Mouse (Mus musculus) limb, embryonic 13.5 days (tissue): ENCODE measurements around the gene Krt76. TPM values are rescaled to one million over a fixed set of nuclear protein-coding genes. Genes with fewer than 3 reads are reported as not detected.

Experiments used
- ATAC-seq: fragments of 200-750 bp; cut with Nextera tagmentation; 2 replicates; pipeline ENCODE4 v1.8.0; 2017; ENCODE audit warnings: low read depth, moderate number of reproducible peaks, moderate TSS enrichment; ENCODE audit not compliant: low FRiP score
- H3K27ac ChIP-seq: fragments of 300-500 bp; sonication (generic); 2 replicates; pipeline ENCODE4 v1.5.1; 2015; ENCODE audit warnings: inconsistent platforms, mild to moderate bottlenecking, moderate library complexity
- H3K27me3 ChIP-seq: fragments of 300-500 bp; sonication (generic); 2 replicates; pipeline ENCODE4 v1.6.1; 2015; ENCODE audit warnings: mild to moderate bottlenecking, inconsistent platforms
- H3K36me3 ChIP-seq: fragments of 300-500 bp; sonication (generic); 2 replicates; pipeline ENCODE4 v1.6.1; 2015; ENCODE audit warnings: inconsistent platforms, mild to moderate bottlenecking, moderate library complexity
- H3K4me1 ChIP-seq: fragments of 300-500 bp; sonication (generic); 2 replicates; pipeline ENCODE4 v1.6.1; 2015; ENCODE audit warnings: inconsistent platforms
- H3K4me2 ChIP-seq: fragments of 300-500 bp; sonication (generic); replicated peaks from 2 replicates; pipeline ENCODE4 v1.6.1; 2015; ENCODE audit warnings: inconsistent platforms, mild to moderate bottlenecking, moderate library complexity
- H3K4me3 ChIP-seq: fragments of 300-500 bp; sonication (generic); 2 replicates; pipeline ENCODE4 v1.5.1; 2015; ENCODE audit warnings: moderate library complexity, mild to moderate bottlenecking, inconsistent platforms
- H3K9ac ChIP-seq: fragments of 300-500 bp; sonication (generic); 2 replicates; pipeline ENCODE4 v1.6.1; 2015; ENCODE audit warnings: mild to moderate bottlenecking, inconsistent platforms
- H3K9me3 ChIP-seq: fragments of 300-500 bp; sonication (generic); 2 replicates; pipeline ENCODE4 v1.6.1; 2016; ENCODE audit warnings: inconsistent platforms
- WGBS: fragments of 180-500 bp; shearing (Covaris S2); methylation state at CpG from one replicate; pipeline ENCODE4 v1.1.7; 2015; 5-methylcytosine and 5-hydroxymethylcytosine counted together
- polyA plus RNA-seq: library from polyadenylated mRNA; unstranded; fragments of >200 nt; fragmentation: Nextera tagmentation; extraction: Ambion mirVana; gene quantifications from 2 replicates; pipeline ENCODE4 v1.2.1, GENCODE M21; 2015

The Krt76 gene
- not detected in 2 replicates for polyA plus RNA-seq

GRCm38 (mm10) chr15:101892820-101893219 is at the start of gene Krt76:
Gene Krt76, minus strand, starts transcription at chr15:101892920.
- Histone ChIP-seq H3K27me3 (peaks cover 7% of the 10 kb centered on the region; the same call in 1 of the 2 replicates), H3K4me3 (no peak within 1 kb of the TSS), H3K4me1 (no peaks in the 10 kb centered on the region), H3K27ac (no peak within 1 kb of the TSS), H3K4me2 (no peak within 1 kb of the TSS), H3K36me3 (no peaks in the 10 kb centered on the region), H3K9me3 (no peaks in the 10 kb centered on the region), H3K9ac (no peak within 1 kb of the TSS)
- WGBS: 48% methylated on average over 4 of the region's 4 CpGs
- ATAC-seq: no peak

DNA sequence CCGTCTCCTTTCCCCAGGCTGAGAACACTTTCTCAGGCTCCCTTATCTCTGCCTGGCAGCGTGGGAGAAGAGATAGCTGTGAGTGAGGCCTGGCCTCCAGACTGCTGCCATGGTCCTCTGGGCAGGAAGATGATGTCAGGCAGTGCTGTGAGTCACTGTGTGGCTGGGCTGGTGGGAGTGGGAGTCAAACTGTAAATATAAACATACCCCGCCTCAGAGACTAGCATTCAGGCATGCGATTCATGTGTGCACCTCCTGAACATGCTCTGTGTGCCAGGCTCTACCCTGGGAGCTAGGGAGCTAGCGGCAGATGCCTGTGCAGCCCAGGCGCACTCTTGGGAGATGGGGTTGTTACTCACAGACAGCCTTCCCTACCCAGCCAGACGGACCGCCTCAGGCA is 49.2 kb upstream of the Krt76 start:
- WGBS: 44% methylated on average over 8 of the region's 8 CpGs
- Histone ChIP-seq H3K27me3 (no peaks in the 10 kb centered on the region), H3K4me1 (peaks cover 37% of the 10 kb centered on the region), H3K4me2 (no peak overlapping the region), H3K36me3 (no peaks in the 10 kb centered on the region), H3K9me3 (no peaks in the 10 kb centered on the region), H3K27ac (peak overlapping the region; percentile 22; the same call in 1 of the 2 replicates), H3K4me3 (no peak overlapping the region), H3K9ac (no peak overlapping the region)
- no peak for ATAC-seq

GRCm38 (mm10) chr15:101940274-101940829 is 47.6 kb upstream of the Krt76 start, which contains the start of gene Krt79:
Gene Krt79, minus strand, starts transcription at chr15:101940324.
- ATAC-seq: no peak
- no peak within 1 kb of the TSS for H3K9ac ChIP-seq
- H3K36me3 ChIP-seq: no peaks in the 10 kb centered on the region
- WGBS: 67% methylated on average over 6 of the region's 6 CpGs
- H3K27ac ChIP-seq: no peak within 1 kb of the TSS; the same call in 1 of the 2 replicates
- no peak within 1 kb of the TSS for H3K4me2 ChIP-seq
- 0 out of 2 replicates have a peak, but pooled peaks cover 3% of the 10 kb centered on the region for H3K27me3 ChIP-seq
- H3K4me1 ChIP-seq: peaks cover 35% of the 10 kb centered on the region
- no peaks in the 10 kb centered on the region for H3K9me3 ChIP-seq
- no peak within 1 kb of the TSS for H3K4me3 ChIP-seq

- Histone ChIP-seq H3K4me2 (no peak overlapping the region), H3K27me3 (0 out of 2 replicates have a peak, but pooled peaks cover 4% of the 10 kb centered on the region), H3K36me3 (no peaks in the 10 kb centered on the region), H3K27ac (no peak overlapping the region), H3K4me1 (peaks cover 30% of the 10 kb centered on the region), H3K9ac (no peak overlapping the region), H3K9me3 (no peaks in the 10 kb centered on the region), H3K4me3 (no peak overlapping the region)
- ATAC-seq: no peak
- WGBS: 69% methylated on average over 9 of the region's 9 CpGs
Measured at GRCm38 (mm10) chr15:101938600-101939308, 46.0 kb upstream of the Krt76 start.

DNA sequence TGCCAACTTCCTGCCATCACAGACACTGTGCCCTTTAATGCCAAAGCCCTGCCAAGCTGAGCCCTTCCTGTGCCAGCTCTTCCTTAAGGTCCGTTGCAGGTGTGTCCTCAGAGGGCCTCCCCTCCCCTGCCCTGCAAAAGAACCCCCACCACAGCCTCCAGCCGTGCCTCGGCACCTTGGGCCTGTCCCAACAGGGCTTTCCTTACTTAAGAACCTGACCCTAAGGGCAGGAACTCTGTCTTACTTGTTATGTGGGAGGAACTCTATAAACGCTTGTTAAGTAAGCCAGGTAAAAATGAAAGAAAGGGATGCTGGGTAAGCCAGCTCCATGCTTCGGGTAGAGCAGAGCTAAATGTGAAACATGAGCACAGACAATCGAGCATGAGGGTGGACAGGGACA is 40.3 kb upstream of the Krt76 start:
- H3K9me3 ChIP-seq: no peaks in the 10 kb centered on the region
- H3K4me2 ChIP-seq: no peak overlapping the region
- 54% methylated on average over 6 of the region's 6 CpGs for WGBS
- no peak for ATAC-seq
- H3K27ac ChIP-seq: no peak overlapping the region
- H3K4me1 ChIP-seq: peaks cover 22% of the 10 kb centered on the region
- peaks cover 42% of the 10 kb centered on the region for H3K27me3 ChIP-seq
- H3K9ac ChIP-seq: no peak overlapping the region
- H3K4me3 ChIP-seq: no peak overlapping the region
- no peaks in the 10 kb centered on the region for H3K36me3 ChIP-seq

GRCm38 (mm10) chr15:101929666-101930065 is 36.9 kb upstream of the Krt76 start:
- Histone ChIP-seq H3K9me3 (no peaks in the 10 kb centered on the region), H3K4me2 (peak overlapping the region; percentile 52), H3K4me1 (peaks cover 28% of the 10 kb centered on the region), H3K9ac (peak overlapping the region; percentile 35; the same call in 1 of the 2 replicates), H3K27me3 (peaks cover 38% of the 10 kb centered on the region), H3K27ac (no peak overlapping the region), H3K4me3 (peak overlapping the region; percentile 24), H3K36me3 (no peaks in the 10 kb centered on the region)
- WGBS: 6% methylated on average over 17 of the region's 17 CpGs
- ATAC-seq: no peak

DNA sequence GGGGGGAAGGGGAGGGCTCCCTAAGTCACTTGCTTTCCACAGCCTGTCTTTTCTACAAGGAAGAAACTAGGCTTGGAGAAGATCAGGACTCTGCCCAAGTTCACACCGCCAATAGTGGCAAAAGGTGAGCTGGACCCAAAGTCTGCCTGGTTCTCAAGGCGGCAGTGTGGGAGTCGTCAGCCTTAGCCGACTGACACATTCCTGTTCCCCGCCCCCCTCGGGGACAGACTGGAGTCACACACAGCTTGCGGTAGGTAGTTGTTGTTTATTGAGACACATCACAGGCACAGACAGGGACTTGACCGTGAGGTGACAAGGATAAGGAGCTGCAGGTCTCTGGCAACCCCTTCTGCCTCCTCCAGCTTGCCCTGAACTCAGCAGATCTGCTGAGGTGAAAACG is 36.4 kb upstream of the Krt76 start:
- ATAC-seq: no peak
- H3K4me1 ChIP-seq: peaks cover 28% of the 10 kb centered on the region
- H3K27me3 ChIP-seq: peaks cover 38% of the 10 kb centered on the region
- no peaks in the 10 kb centered on the region for H3K36me3 ChIP-seq
- 11% methylated on average over 9 of the region's 9 CpGs for WGBS
- peak overlapping the region; percentile 52 for H3K4me2 ChIP-seq
- H3K4me3 ChIP-seq: no peak overlapping the region
- no peak overlapping the region for H3K27ac ChIP-seq
- no peak overlapping the region for H3K9ac ChIP-seq
- H3K9me3 ChIP-seq: no peaks in the 10 kb centered on the region

DNA sequence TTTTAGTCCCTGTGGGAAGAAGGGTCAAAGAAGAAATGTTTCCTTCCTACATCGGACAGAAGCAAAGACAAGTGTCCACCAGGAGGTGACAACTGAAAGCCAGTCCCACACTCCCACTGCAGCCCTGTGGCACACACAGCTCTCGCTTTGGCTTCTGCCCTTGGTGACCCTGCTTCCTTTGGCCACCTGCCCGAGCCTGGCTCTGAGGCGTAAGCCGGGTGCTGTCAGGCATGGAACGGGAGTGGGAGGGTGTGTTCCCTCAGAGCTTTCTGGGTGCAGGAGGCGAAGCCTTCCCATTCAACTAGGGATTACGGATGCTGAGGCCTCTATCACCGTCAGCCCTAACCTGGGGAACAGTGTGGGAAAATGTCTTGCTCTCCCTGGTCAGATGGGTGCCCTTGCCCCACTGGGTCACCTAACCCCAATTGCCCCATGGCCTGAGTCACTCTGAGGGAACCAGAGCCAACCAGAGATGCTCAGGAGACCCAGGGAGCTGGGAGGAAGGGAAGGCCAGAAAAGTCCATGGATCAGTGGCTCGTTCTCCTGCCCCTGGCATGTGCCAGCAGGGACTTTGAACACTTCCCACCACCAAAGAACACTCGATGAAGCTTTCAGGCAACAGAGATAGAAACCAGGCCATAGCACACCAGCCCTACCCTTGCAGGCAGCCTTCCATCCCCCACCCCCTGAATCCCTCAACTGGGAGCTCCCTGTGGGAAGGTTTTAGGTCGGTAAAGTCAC is 34.8 kb upstream of the Krt76 start:
- no peak overlapping the region for H3K27ac ChIP-seq
- no peak overlapping the region for H3K4me3 ChIP-seq
- no peaks in the 10 kb centered on the region for H3K9me3 ChIP-seq
- no peak overlapping the region for H3K9ac ChIP-seq
- WGBS: 70% methylated on average over 12 of the region's 12 CpGs
- H3K27me3 ChIP-seq: peaks cover 35% of the 10 kb centered on the region
- H3K4me1 ChIP-seq: peaks cover 28% of the 10 kb centered on the region
- no peak overlapping the region for H3K4me2 ChIP-seq
- ATAC-seq: no peak
- H3K36me3 ChIP-seq: no peaks in the 10 kb centered on the region

DNA sequence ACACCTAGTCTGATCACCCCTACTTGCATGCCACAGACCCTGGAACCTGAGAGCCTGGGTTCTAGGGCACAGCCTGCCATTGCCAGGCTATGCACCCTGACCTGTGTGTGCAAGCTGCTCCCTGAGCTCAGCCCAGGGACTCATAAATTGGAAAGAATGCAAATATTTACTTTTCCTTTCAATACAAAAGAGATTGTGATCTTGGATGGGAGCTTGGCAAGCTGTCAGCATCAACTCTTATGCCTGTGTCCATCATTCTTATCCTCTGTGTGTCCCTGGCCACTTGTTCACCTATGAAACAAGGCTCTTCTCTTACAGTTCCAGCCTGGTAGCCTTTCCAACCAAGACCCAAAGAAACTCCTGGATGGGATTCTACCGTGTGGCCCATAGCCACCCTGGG is 32.3 kb upstream of the Krt76 start:
- WGBS: 81% methylated on average over 1 of the region's 1 CpGs
- Histone ChIP-seq H3K4me2 (no peak overlapping the region), H3K4me1 (peaks cover 22% of the 10 kb centered on the region), H3K27ac (no peak overlapping the region), H3K9me3 (no peaks in the 10 kb centered on the region), H3K4me3 (no peak overlapping the region), H3K27me3 (peaks cover 11% of the 10 kb centered on the region), H3K36me3 (no peaks in the 10 kb centered on the region), H3K9ac (no peak overlapping the region)
- ATAC-seq: no peak

- Histone ChIP-seq H3K4me3 (no peak within 1 kb of the TSS), H3K27me3 (peaks cover 6% of the 10 kb centered on the region), H3K9me3 (no peaks in the 10 kb centered on the region), H3K4me1 (peaks cover 18% of the 10 kb centered on the region), H3K9ac (no peak within 1 kb of the TSS), H3K36me3 (no peaks in the 10 kb centered on the region), H3K4me2 (no peak within 1 kb of the TSS), H3K27ac (no peak within 1 kb of the TSS)
- ATAC-seq: no peak
- 81% methylated on average over 11 of the region's 11 CpGs for WGBS
Measured at GRCm38 (mm10) chr15:101924635-101925034, 31.9 kb upstream of the Krt76 start, which contains the start of gene Krt4. Gene Krt4, minus strand, starts transcription at chr15:101924735.

- Histone ChIP-seq H3K4me1 (no peaks in the 10 kb centered on the region), H3K4me3 (no peak overlapping the region), H3K27me3 (peaks cover 4% of the 10 kb centered on the region; the same call in 1 of the 2 replicates), H3K27ac (no peak overlapping the region), H3K4me2 (no peak overlapping the region), H3K9ac (no peak overlapping the region), H3K36me3 (no peaks in the 10 kb centered on the region), H3K9me3 (no peaks in the 10 kb centered on the region)
- no peak for ATAC-seq
- WGBS: 93% methylated on average over 2 of the region's 2 CpGs
Measured at GRCm38 (mm10) chr15:101922296-101922695, 29.6 kb upstream of the Krt76 start.

DNA sequence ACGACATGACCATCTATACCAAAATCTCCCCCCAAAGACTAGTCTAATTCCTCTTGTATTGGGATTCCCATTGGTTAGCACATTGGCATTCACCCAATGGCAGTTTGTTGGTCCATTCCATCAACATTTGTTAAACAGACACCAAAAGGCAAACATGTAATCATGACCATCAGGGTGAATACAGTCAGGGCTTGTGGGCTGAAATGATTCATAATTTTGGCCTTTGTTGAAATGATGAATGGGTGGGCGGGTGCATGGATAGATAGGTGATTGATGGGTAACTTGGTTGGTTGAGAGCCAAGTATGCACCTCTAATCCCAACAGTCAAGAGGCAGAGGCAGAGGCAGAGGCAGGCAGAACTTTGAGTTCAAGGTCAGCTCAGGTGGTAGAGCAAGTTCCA is 23.4 kb upstream of the Krt76 start:
- peaks cover 7% of the 10 kb centered on the region; the same call in 1 of the 2 replicates for H3K27me3 ChIP-seq
- no peaks in the 10 kb centered on the region for H3K4me1 ChIP-seq
- WGBS: 70% methylated on average over 2 of the region's 2 CpGs
- H3K9me3 ChIP-seq: no peaks in the 10 kb centered on the region
- H3K4me2 ChIP-seq: no peak overlapping the region
- no peak overlapping the region for H3K4me3 ChIP-seq
- H3K27ac ChIP-seq: no peak overlapping the region
- no peak for ATAC-seq
- H3K9ac ChIP-seq: no peak overlapping the region
- H3K36me3 ChIP-seq: no peaks in the 10 kb centered on the region
